Mouse (Mus musculus) lung, postnatal 0 days (tissue): ENCODE data around the gene Ccdc183.

Experiments used
- CTCF ChIP-seq: IDR thresholded peaks from 2 replicates; pipeline ENCODE4 v1.5.1; 2016; ENCODE audit warnings: antibody characterized with exemption, mild to moderate bottlenecking
- EP300 ChIP-seq: IDR thresholded peaks from 2 replicates; pipeline ENCODE4 v1.6.1; 2016; ENCODE audit warnings: antibody characterized with exemption, mild to moderate bottlenecking, control low read depth

DNA sequence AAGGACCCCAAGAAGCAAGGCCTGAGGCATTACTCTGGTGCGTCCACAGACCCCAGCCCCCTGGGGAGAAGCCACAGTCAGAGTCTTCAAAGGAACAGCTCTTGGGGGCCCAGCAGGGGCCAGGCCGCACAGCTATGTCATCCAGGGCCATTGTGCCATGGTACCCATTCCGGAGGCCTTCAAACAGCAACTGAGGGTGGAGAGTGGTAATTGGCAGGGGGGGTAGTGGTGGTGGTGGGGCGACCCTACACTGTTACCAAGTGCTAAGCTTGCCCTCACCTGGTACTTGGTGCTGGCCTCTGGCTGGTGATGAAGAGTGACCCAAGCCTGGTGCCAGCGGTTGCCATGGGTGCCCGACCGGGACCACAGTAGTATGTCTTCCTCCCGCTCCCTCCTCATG lies 51.7 kb downstream of the Ccdc183 start:
- TF ChIP-seq EP300 (no peak), CTCF (no peak)
